Mouse (Mus musculus): ENCODE measurements around the gene Frrs1l.
A peak's percentile ranks its signal among the peaks of the same experiment; 100 is the strongest.

The Frrs1l gene

GRCm38 (mm10) chr4:56990215-56990584 is at the start of gene Frrs1l:
Frrs1l (minus strand) TSS chr4:56990391.
- DNase-seq: no peak

GRCm38 (mm10) chr4:57039127-57040031 is 49.2 kb upstream of the Frrs1l start:
- DNase-seq: no peak

- DNase-seq: no peak
Observed at GRCm38 (mm10) chr4:57037554-57037953, 47.4 kb upstream of the Frrs1l start.

- no peak for DNase-seq
Observed at GRCm38 (mm10) chr4:57034169-57034568, 44.0 kb upstream of the Frrs1l start.

- no peak for DNase-seq
Observed at GRCm38 (mm10) chr4:57031440-57031839, 41.2 kb upstream of the Frrs1l start.

- DNase-seq: no peak
Observed at GRCm38 (mm10) chr4:57027954-57028353, 37.8 kb upstream of the Frrs1l start.

- DNase-seq: no peak
Observed at GRCm38 (mm10) chr4:57023527-57023926, 33.3 kb upstream of the Frrs1l start.

GRCm38 (mm10) chr4:57021288-57021687 is 31.1 kb upstream of the Frrs1l start:
- no peak for DNase-seq

GRCm38 (mm10) chr4:57017229-57017628 is 27.0 kb upstream of the Frrs1l start:
- DNase-seq: peak; percentile 83

- DNase-seq: no peak
Observed at GRCm38 (mm10) chr4:57016366-57017171, 26.4 kb upstream of the Frrs1l start.

- DNase-seq: no peak
Observed at GRCm38 (mm10) chr4:57015032-57015431, 24.8 kb upstream of the Frrs1l start.

GRCm38 (mm10) chr4:57011454-57012046 is 21.4 kb upstream of the Frrs1l start:
- no peak for DNase-seq

- no peak for DNase-seq
Observed at GRCm38 (mm10) chr4:57010919-57011318, 20.7 kb upstream of the Frrs1l start.

- no peak for DNase-seq
Observed at GRCm38 (mm10) chr4:57010425-57010824, 20.2 kb upstream of the Frrs1l start.

- no peak for DNase-seq
Observed at GRCm38 (mm10) chr4:57007717-57008116, 17.5 kb upstream of the Frrs1l start.

GRCm38 (mm10) chr4:57005011-57005410 is 14.8 kb upstream of the Frrs1l start:
- peak; percentile 37 for DNase-seq

- DNase-seq: no peak
Observed at GRCm38 (mm10) chr4:57003886-57004285, 13.7 kb upstream of the Frrs1l start.

GRCm38 (mm10) chr4:57002751-57003150 is 12.6 kb upstream of the Frrs1l start:
- no peak for DNase-seq

GRCm38 (mm10) chr4:57001437-57001836 is 11.2 kb upstream of the Frrs1l start:
- no peak for DNase-seq

- no peak for DNase-seq
Observed at GRCm38 (mm10) chr4:56993331-56993730, 3.1 kb upstream of the Frrs1l start.

GRCm38 (mm10) chr4:56991951-56992350 is 1.8 kb upstream of the Frrs1l start:
- DNase-seq: peak; percentile 31

GRCm38 (mm10) chr4:56989431-56990214 is 568 bp downstream of the Frrs1l start:
- DNase-seq: no peak
